Mouse (Mus musculus): ENCODE results near the gene D17H6S53E. TPM values are rescaled to one million over a fixed set of nuclear protein-coding genes. Genes with fewer than 3 reads are reported as not detected.
"Not testable (repeated sequence)": the region's sequence is repeated elsewhere in the genome, so short reads cannot be mapped to it uniquely, and the experiment has no call there.

Gene D17H6S53E
- polyA plus RNA-seq, 1 experiment from 2014 or later: 9.6 TPM

- Histone ChIP-seq H3K27me3 (replicated peaks; ENCODE audit: low read depth, poor library complexity, severe bottlenecking) (no peaks in the 10 kb centered on the region), H3K4me1 (peaks cover 13% of the 10 kb centered on the region), H3K9me3 (no peaks in the 10 kb centered on the region), H3K27ac (replicated peaks) (no peak overlapping the region), H3K36me3 (replicated peaks) (peaks cover 46% of the 10 kb centered on the region), H3K4me3 (no peak overlapping the region)
- no peak for DNase-seq (ENCODE audit: low spot score)
- WGBS: 87% methylated on average over 6 of the region's 6 CpGs
Observed at GRCm38 (mm10) chr17:35104754-35105153, 21.4 kb upstream of the D17H6S53E start.

GRCm38 (mm10) chr17:35105740-35106389, 20.3 kb upstream of the D17H6S53E start:
- DNase-seq (ENCODE audit: low spot score): peak; percentile 49
- WGBS: 26% methylated on average over 13 of the region's 13 CpGs
- Histone ChIP-seq H3K27ac (replicated peaks) (peak overlapping the region; percentile 74), H3K36me3 (replicated peaks) (peaks cover 35% of the 10 kb centered on the region), H3K27me3 (replicated peaks; ENCODE audit: low read depth, poor library complexity, severe bottlenecking) (no peaks in the 10 kb centered on the region), H3K4me1 (peaks cover 13% of the 10 kb centered on the region), H3K4me3 (peak overlapping the region; percentile 43), H3K9me3 (no peaks in the 10 kb centered on the region)

GRCm38 (mm10) chr17:35106522-35106921, 19.7 kb upstream of the D17H6S53E start:
- Histone ChIP-seq H3K27ac (replicated peaks) (peak overlapping the region; percentile 74), H3K4me3 (no peak overlapping the region; the same call in 1 of the 2 replicates)

GRCm38 (mm10) chr17:35108097-35108496, 18.1 kb upstream of the D17H6S53E start, which contains the start of gene Ly6g5c:
Gene Ly6g5c (plus strand): TSS chr17:35108279.
- peaks cover 13% of the 10 kb centered on the region for H3K4me1 ChIP-seq
- no peak within 1 kb of the TSS for H3K4me3 ChIP-seq
- no peaks in the 10 kb centered on the region for H3K9me3 ChIP-seq
- H3K27me3 ChIP-seq (replicated peaks; ENCODE audit: low read depth, poor library complexity, severe bottlenecking): no peaks in the 10 kb centered on the region
- DNase-seq (ENCODE audit: low spot score): no peak
- H3K27ac ChIP-seq (replicated peaks): no peak within 1 kb of the TSS
- peaks cover 12% of the 10 kb centered on the region for H3K36me3 ChIP-seq (replicated peaks)
- 85% methylated on average over 6 of the region's 6 CpGs for WGBS

More at GRCm38 (mm10) chr17:35106522-35106921, 19.7 kb upstream of the D17H6S53E start:
- DNase-seq (ENCODE audit: low spot score): no peak
- H3K4me1 ChIP-seq: peaks cover 13% of the 10 kb centered on the region
- H3K9me3 ChIP-seq: no peaks in the 10 kb centered on the region
- 70% methylated on average over 3 of the region's 3 CpGs for WGBS
- H3K36me3 ChIP-seq (replicated peaks): peaks cover 28% of the 10 kb centered on the region
- no peaks in the 10 kb centered on the region for H3K27me3 ChIP-seq (replicated peaks; ENCODE audit: low read depth, poor library complexity, severe bottlenecking)

- peaks cover 29% of the 10 kb centered on the region for H3K36me3 ChIP-seq (replicated peaks)
- no peaks in the 10 kb centered on the region for H3K27me3 ChIP-seq (replicated peaks; ENCODE audit: low read depth, poor library complexity, severe bottlenecking)
- DNase-seq (ENCODE audit: low spot score): no peak
- H3K27ac ChIP-seq (replicated peaks): no peak overlapping the region
- peak overlapping the region; percentile 11; the same call in 1 of the 2 replicates for H3K4me3 ChIP-seq
- WGBS: 81% methylated on average over 9 of the region's 9 CpGs
- no peaks in the 10 kb centered on the region for H3K4me1 ChIP-seq
- H3K9me3 ChIP-seq: no peaks in the 10 kb centered on the region
Observed at GRCm38 (mm10) chr17:35111774-35112173, 14.4 kb upstream of the D17H6S53E start.

GRCm38 (mm10) chr17:35115046-35116019, 10.8 kb upstream of the D17H6S53E start, which contains the start of gene Ly6g5b:
Gene Ly6g5b (minus strand): TSS chr17:35115428.
- 86% methylated on average over 8 of the region's 8 CpGs for WGBS
- DNase-seq (ENCODE audit: low spot score): peak; percentile 23
- H3K4me1 ChIP-seq: peaks cover 6% of the 10 kb centered on the region
- peak within 1 kb of the TSS; percentile 11; the same call in 1 of the 2 replicates for H3K4me3 ChIP-seq
- H3K27me3 ChIP-seq (replicated peaks; ENCODE audit: low read depth, poor library complexity, severe bottlenecking): no peaks in the 10 kb centered on the region
- no peaks in the 10 kb centered on the region for H3K9me3 ChIP-seq
- H3K36me3 ChIP-seq (replicated peaks): peaks cover 59% of the 10 kb centered on the region
- H3K27ac ChIP-seq (replicated peaks): no peak within 1 kb of the TSS

GRCm38 (mm10) chr17:35120745-35121142, 5.4 kb upstream of the D17H6S53E start:
- peak overlapping the region; percentile 98 for H3K4me3 ChIP-seq
- no peak for DNase-seq (ENCODE audit: low spot score)
- peaks cover 60% of the 10 kb centered on the region for H3K36me3 ChIP-seq (replicated peaks)
- H3K9me3 ChIP-seq: no peaks in the 10 kb centered on the region
- peak overlapping the region; percentile 90 for H3K27ac ChIP-seq (replicated peaks)
- peaks cover 28% of the 10 kb centered on the region for H3K4me1 ChIP-seq
- no peaks in the 10 kb centered on the region for H3K27me3 ChIP-seq (replicated peaks; ENCODE audit: low read depth, poor library complexity, severe bottlenecking)
- WGBS: under 1% methylated on average over 33 of the region's 33 CpGs

GRCm38 (mm10) chr17:35121143-35121799, 4.9 kb upstream of the D17H6S53E start, which contains the start of gene Gpank1:
Gene Gpank1 (plus strand): TSS chr17:35121455.
- WGBS: under 1% methylated on average over 50 of the region's 50 CpGs
- peak within 1 kb of the TSS; percentile 98 for H3K4me3 ChIP-seq
- DNase-seq (ENCODE audit: low spot score): peak; percentile 99
- H3K9me3 ChIP-seq: no peaks in the 10 kb centered on the region
- peaks cover 33% of the 10 kb centered on the region for H3K4me1 ChIP-seq
- H3K36me3 ChIP-seq (replicated peaks): peaks cover 54% of the 10 kb centered on the region
- no peaks in the 10 kb centered on the region for H3K27me3 ChIP-seq (replicated peaks; ENCODE audit: low read depth, poor library complexity, severe bottlenecking)
- peak within 1 kb of the TSS; percentile 90 for H3K27ac ChIP-seq (replicated peaks)

- no peaks in the 10 kb centered on the region for H3K9me3 ChIP-seq
- H3K27ac ChIP-seq (replicated peaks): peak within 1 kb of the TSS; percentile 90
- under 1% methylated on average over 19 of the region's 19 CpGs for WGBS
- peak within 1 kb of the TSS; percentile 98 for H3K4me3 ChIP-seq
- H3K27me3 ChIP-seq (replicated peaks; ENCODE audit: low read depth, poor library complexity, severe bottlenecking): no peaks in the 10 kb centered on the region
- peaks cover 39% of the 10 kb centered on the region for H3K4me1 ChIP-seq
- peak; percentile 66 for DNase-seq (ENCODE audit: low spot score)
- peaks cover 50% of the 10 kb centered on the region for H3K36me3 ChIP-seq (replicated peaks)
Observed at GRCm38 (mm10) chr17:35121871-35122303, 4.3 kb upstream of the D17H6S53E start, which contains the start of gene Csnk2b. Gene Csnk2b (minus strand): TSS chr17:35122053.

- Histone ChIP-seq H3K36me3 (replicated peaks) (peaks cover 45% of the 10 kb centered on the region), H3K4me1 (peaks cover 49% of the 10 kb centered on the region)
- H3K4me3 ChIP-seq; H3K27ac ChIP-seq (replicated peaks); H3K9me3 ChIP-seq; DNase-seq (ENCODE audit: low spot score); H3K27me3 ChIP-seq (replicated peaks; ENCODE audit: low read depth, poor library complexity, severe bottlenecking): not testable (repeated sequence)
- WGBS: 94% methylated on average over 9 of the region's 9 CpGs
Observed at GRCm38 (mm10) chr17:35123287-35123686, 2.9 kb upstream of the D17H6S53E start.

GRCm38 (mm10) chr17:35124261-35124896, 1.8 kb upstream of the D17H6S53E start:
- WGBS: 92% methylated on average over 12 of the region's 12 CpGs
- H3K9me3 ChIP-seq; DNase-seq (ENCODE audit: low spot score); H3K27me3 ChIP-seq (replicated peaks; ENCODE audit: low read depth, poor library complexity, severe bottlenecking); H3K27ac ChIP-seq (replicated peaks); H3K4me3 ChIP-seq: not testable (repeated sequence)
- H3K4me1 ChIP-seq: peaks cover 53% of the 10 kb centered on the region
- H3K36me3 ChIP-seq (replicated peaks): peaks cover 43% of the 10 kb centered on the region

Measured in embryonic facial prominence, embryonic 10.5 days (tissue).